Mouse (Mus musculus) forebrain, embryonic 16.5 days (tissue): Measurements from ENCODE around the gene Trp53i13. TPM values are rescaled to one million over a fixed set of nuclear protein-coding genes. Genes with fewer than 3 reads are reported as not detected.

Experiments
- ATAC-seq: fragments of 200-750 bp; cut with Nextera tagmentation; 2 replicates; pipeline ENCODE4 v1.8.0; 2017; ENCODE audit warnings: mild to moderate bottlenecking, moderate library complexity
- H3K27ac ChIP-seq: fragments of 300-500 bp; sonication (generic); 2 replicates; pipeline ENCODE4 v1.5.1; 2014; ENCODE audit warnings: low read length, control low read depth
- H3K27me3 ChIP-seq: fragments of 300-500 bp; sonication (generic); replicated peaks from 2 replicates; pipeline ENCODE4 v1.6.1; 2014; ENCODE audit warnings: low read length; ENCODE audit not compliant: control insufficient read depth, insufficient read depth
- H3K36me3 ChIP-seq: fragments of 300-500 bp; sonication (generic); 2 replicates; pipeline ENCODE4 v1.6.1; 2014; ENCODE audit not compliant: control insufficient read depth, insufficient read depth
- H3K4me1 ChIP-seq: fragments of 300-500 bp; sonication (generic); replicated peaks from 2 replicates; pipeline ENCODE4 v1.6.1; 2014; ENCODE audit warnings: low read length; ENCODE audit not compliant: control insufficient read depth, insufficient read depth
- H3K4me2 ChIP-seq: fragments of 300-500 bp; sonication (generic); 2 replicates; pipeline ENCODE4 v1.6.1; 2014; ENCODE audit warnings: mild to moderate bottlenecking, low read length, control low read depth
- H3K4me3 ChIP-seq: fragments of 300-500 bp; sonication (generic); replicated peaks from 2 replicates; pipeline ENCODE4 v1.5.1; 2014; ENCODE audit warnings: mild to moderate bottlenecking, low read length, control low read depth
- H3K9ac ChIP-seq: fragments of 300-500 bp; sonication (generic); replicated peaks from 2 replicates; pipeline ENCODE4 v1.6.1; 2014; ENCODE audit warnings: low read depth, low read length, control low read depth
- H3K9me3 ChIP-seq: fragments of 300-500 bp; sonication (generic); 2 replicates; pipeline ENCODE4 v1.6.1; 2016; ENCODE audit warnings: low read length; ENCODE audit not compliant: control insufficient read depth
- WGBS: fragments of 180-500 bp; shearing (Covaris S2); extraction: QIAGEN DNeasy Blood & Tissue Kit; methylation state at CpG from one replicate; pipeline ENCODE4 v1.1.7; 2014; 5-methylcytosine and 5-hydroxymethylcytosine counted together
- polyA plus RNA-seq: library from polyadenylated mRNA; unstranded; fragments of >200 nt; fragmentation: Nextera tagmentation; extraction: Ambion mirVana; gene quantifications from 2 replicates; pipeline ENCODE4 v1.2.1, GENCODE M21; 2015

Gene Trp53i13
- polyA plus RNA-seq, 1 experiment from 2014 or later = 14.9 TPM

DNA sequence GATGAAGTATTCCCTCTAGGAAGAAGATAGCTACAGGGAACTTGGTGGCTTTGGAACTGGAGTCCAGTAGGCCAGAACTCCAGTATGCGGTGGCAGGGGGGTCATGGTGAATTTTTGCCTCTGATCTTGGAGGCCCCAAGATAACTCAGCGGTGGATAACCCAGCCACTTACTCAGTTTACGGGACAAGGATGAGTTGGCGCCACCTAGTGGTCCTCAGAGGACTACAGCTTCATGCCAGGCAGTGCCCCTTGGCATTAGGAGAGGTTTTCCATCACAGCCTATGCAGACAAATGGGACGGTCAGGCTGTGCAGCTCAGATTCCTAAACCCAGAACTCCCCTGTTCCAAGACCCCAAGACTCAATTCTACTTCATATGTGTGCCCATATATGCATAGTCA, 14.4 kb downstream of the Trp53i13 start:
- H3K9me3 ChIP-seq = no peaks in the 10 kb centered on the region
- WGBS = 21% methylated on average over 5 of the region's 5 CpGs
- H3K36me3 ChIP-seq = peaks cover 18% of the 10 kb centered on the region
- no peak overlapping the region for H3K27ac ChIP-seq
- H3K4me3 ChIP-seq = no peak overlapping the region
- ATAC-seq = peak; percentile 52; the same call in 1 of the 2 replicates
- no peaks in the 10 kb centered on the region for H3K27me3 ChIP-seq
- peaks cover 11% of the 10 kb centered on the region for H3K4me1 ChIP-seq
- no peak overlapping the region for H3K4me2 ChIP-seq
- no peak overlapping the region for H3K9ac ChIP-seq

DNA sequence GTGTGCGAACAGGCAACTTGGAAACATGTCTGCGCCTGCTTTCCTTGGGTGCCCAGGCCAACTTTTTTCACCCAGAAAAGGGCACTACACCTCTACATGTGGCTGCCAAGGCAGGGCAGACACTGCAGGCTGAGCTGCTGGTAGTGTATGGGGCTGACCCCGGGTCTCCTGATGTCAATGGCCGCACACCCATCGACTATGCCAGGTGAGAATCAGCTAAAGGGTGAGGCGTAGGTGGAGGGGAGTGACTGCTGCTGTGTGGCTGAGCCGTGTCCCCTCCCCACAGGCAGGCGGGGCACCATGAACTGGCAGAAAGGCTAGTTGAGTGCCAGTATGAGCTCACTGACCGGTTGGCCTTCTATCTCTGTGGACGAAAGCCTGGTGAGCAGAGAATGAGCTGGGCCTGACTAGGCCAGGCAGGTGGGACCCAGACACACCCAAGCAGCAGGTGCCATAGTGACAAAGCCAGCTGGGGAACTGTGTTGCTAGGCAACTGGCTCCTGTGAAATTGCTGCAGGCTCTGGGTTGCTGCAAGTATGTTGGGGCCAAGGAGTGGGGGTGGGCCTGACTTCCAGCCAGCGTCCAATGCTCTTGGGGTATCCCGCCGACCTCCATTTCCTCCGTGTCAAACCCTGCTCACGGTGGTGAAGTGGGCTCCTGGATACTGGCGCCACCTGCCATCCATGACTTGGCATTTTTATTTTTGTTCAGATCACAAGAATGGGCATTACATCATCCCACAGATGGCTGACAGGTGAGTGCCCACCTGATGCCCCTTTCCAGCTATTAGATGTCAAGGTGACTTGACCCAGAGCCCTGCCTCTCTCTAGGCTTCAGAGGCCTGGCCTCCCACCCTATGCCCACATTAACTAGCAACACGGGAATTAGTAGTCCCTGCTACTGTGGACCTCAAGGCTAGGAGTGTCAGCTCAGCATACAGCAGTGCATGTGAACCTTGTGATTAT, 15.1 kb downstream of the Trp53i13 start:
- H3K36me3 ChIP-seq = peaks cover 14% of the 10 kb centered on the region
- 77% methylated on average over 17 of the region's 17 CpGs for WGBS
- H3K9me3 ChIP-seq = no peaks in the 10 kb centered on the region
- no peak overlapping the region for H3K9ac ChIP-seq
- peaks cover 13% of the 10 kb centered on the region for H3K4me1 ChIP-seq
- H3K27ac ChIP-seq = no peak overlapping the region
- H3K27me3 ChIP-seq = no peaks in the 10 kb centered on the region
- H3K4me2 ChIP-seq = no peak overlapping the region
- ATAC-seq = no peak
- H3K4me3 ChIP-seq = no peak overlapping the region

DNA sequence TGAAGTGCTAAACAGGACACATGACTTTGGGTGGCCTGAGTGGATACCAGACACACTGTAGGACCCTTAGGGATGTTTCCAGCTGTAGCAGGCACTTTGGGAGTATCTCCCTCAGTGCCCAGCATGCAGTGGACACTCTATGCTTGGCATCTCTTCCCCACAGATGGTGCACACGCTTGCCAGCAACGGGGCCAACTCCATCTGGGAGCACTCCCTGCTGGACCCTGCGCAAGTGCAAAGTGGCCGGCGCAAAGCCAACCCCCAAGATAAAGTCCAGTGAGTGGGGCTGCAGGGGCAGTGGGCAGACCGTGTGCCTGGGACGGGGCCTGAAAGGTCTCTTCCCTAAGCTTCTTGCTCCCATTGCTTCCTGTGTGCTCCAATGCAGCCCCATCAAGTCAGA, 16.4 kb downstream of the Trp53i13 start:
- H3K27ac ChIP-seq = no peak overlapping the region
- no peaks in the 10 kb centered on the region for H3K9me3 ChIP-seq
- no peak overlapping the region for H3K4me3 ChIP-seq
- H3K9ac ChIP-seq = no peak overlapping the region
- no peaks in the 10 kb centered on the region for H3K27me3 ChIP-seq
- peaks cover 10% of the 10 kb centered on the region for H3K36me3 ChIP-seq
- H3K4me1 ChIP-seq = peaks cover 25% of the 10 kb centered on the region
- WGBS = 83% methylated on average over 7 of the region's 7 CpGs
- H3K4me2 ChIP-seq = no peak overlapping the region
- no peak for ATAC-seq

DNA sequence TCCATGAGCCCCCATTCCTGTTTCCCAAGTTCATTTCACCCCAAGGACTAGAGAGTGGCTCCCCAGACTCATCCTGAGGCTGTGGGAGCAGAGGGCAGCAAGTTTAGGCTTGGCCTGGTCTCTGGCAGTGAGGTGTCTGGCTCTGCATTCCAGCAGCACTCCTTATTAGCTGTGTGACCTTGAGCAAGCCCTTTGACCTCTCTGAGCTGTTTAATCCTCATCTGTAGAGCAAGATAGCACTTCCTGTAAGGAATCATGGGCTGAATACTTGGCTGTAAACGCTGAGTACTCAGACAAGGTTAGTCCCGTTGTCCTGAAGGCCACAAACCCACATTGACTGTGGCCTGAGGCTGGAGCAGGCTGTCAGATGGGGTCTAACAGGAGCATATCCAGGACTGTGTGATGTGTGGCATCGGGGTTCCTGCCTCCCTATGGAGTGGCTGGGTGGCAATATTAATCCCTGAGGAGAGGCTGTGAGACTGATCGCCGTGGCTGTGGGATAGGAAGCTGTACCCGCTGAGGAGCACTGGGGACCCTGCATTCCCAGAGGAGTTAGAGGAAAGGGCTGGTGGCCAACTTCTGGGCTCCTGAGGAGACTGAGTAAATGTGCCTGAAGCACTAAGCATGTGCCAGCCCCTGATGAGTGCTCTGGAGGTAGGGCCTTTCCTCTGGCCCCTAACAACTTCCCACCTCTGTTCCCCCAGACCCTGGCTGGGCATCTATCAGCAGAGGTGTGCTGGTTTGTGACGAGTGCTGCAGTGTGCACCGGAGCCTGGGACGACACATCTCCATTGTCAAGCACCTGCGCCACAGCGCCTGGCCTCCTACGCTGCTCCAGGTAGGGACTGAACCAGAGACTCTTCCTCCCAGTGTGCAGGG, 17.3 kb downstream of the Trp53i13 start:
- no peak overlapping the region for H3K4me3 ChIP-seq
- H3K27me3 ChIP-seq = no peaks in the 10 kb centered on the region
- peaks cover 29% of the 10 kb centered on the region for H3K4me1 ChIP-seq
- H3K9me3 ChIP-seq = no peaks in the 10 kb centered on the region
- 72% methylated on average over 12 of the region's 12 CpGs for WGBS
- peaks cover 9% of the 10 kb centered on the region for H3K36me3 ChIP-seq
- no peak for ATAC-seq
- H3K4me2 ChIP-seq = no peak overlapping the region
- H3K9ac ChIP-seq = no peak overlapping the region
- no peak overlapping the region for H3K27ac ChIP-seq

DNA sequence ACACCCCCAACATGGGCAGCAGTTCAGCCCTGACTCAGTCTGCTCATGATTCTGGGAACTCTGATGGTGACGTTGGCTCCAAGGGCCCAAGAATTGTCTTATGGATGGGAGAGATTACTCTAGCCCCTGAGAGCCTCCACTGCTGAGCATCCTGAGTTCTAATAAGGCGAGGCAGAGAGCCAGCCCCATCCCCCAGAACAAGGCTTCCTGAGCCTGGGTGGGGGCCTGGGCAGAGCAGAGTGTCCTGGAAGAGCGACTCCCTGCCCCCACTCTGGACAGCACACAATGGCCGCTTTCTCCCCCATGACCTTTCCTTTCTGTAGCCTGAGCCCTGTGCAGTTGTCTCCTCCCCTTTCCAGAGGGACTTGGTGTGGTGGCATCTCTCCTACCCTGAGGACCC, 17.9 kb downstream of the Trp53i13 start:
- H3K4me2 ChIP-seq = no peak overlapping the region
- peaks cover 29% of the 10 kb centered on the region for H3K4me1 ChIP-seq
- H3K27me3 ChIP-seq = no peaks in the 10 kb centered on the region
- peaks cover 7% of the 10 kb centered on the region for H3K36me3 ChIP-seq
- H3K4me3 ChIP-seq = no peak overlapping the region
- no peak overlapping the region for H3K27ac ChIP-seq
- no peaks in the 10 kb centered on the region for H3K9me3 ChIP-seq
- WGBS = 44% methylated on average over 4 of the region's 4 CpGs
- no peak overlapping the region for H3K9ac ChIP-seq
- ATAC-seq = no peak

DNA sequence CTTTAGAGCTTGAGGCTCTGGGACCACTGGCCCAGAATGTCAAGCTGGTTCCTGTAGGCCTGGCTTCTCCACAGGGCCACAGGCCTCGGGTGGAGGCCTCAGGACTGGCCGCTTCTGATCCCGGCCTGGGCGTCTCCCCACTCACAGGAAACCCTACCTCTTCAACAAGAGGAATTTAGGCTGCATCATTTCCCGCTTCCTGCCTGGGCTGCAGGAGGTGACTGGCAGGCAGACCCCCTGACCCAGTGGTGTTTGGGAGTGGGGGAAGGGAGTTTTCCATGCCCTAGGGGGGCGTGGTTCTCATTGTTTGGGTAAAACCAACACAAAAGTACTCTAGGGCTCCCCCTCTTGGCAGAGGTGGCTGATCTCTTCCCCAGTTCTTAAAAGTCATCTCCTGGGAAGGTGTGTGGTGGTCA, 18.4 kb downstream of the Trp53i13 start:
- H3K36me3 ChIP-seq = peaks cover 7% of the 10 kb centered on the region
- no peak for ATAC-seq
- no peak overlapping the region for H3K4me2 ChIP-seq
- H3K9me3 ChIP-seq = no peaks in the 10 kb centered on the region
- no peaks in the 10 kb centered on the region for H3K27me3 ChIP-seq
- H3K27ac ChIP-seq = peak overlapping the region; percentile 8; the same call in 1 of the 2 replicates
- no peak overlapping the region for H3K4me3 ChIP-seq
- H3K9ac ChIP-seq = no peak overlapping the region
- 31% methylated on average over 6 of the region's 6 CpGs for WGBS
- H3K4me1 ChIP-seq = peaks cover 34% of the 10 kb centered on the region

DNA sequence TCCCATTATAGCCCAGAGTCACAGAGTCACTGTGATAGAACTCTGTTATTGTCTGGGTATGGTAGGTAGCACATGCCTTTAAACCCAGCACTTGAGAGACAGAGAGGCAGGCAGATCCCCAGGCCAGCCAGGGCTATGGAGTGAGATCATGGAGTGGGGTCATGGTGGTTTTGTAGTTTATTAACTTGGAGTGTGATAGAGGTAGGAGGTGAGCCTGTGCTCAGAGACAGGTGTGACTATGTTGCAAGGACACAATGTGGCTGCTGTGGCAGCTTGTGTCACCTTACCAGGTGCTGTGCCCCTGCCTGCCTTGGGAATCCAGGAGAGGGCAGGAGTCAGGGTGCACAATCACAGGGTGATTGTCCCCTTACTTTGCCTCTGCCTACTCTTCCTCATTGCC, 20.3 kb downstream of the Trp53i13 start:
- H3K4me3 ChIP-seq = no peak overlapping the region
- no peaks in the 10 kb centered on the region for H3K9me3 ChIP-seq
- ATAC-seq = no peak
- 0 out of 2 replicates have a peak overlapping the region, but pooled peaks have one; percentile 7 for H3K9ac ChIP-seq
- H3K27ac ChIP-seq = no peak overlapping the region
- peaks cover 3% of the 10 kb centered on the region for H3K36me3 ChIP-seq
- H3K4me2 ChIP-seq = no peak overlapping the region
- peaks cover 44% of the 10 kb centered on the region for H3K4me1 ChIP-seq
- H3K27me3 ChIP-seq = no peaks in the 10 kb centered on the region

DNA sequence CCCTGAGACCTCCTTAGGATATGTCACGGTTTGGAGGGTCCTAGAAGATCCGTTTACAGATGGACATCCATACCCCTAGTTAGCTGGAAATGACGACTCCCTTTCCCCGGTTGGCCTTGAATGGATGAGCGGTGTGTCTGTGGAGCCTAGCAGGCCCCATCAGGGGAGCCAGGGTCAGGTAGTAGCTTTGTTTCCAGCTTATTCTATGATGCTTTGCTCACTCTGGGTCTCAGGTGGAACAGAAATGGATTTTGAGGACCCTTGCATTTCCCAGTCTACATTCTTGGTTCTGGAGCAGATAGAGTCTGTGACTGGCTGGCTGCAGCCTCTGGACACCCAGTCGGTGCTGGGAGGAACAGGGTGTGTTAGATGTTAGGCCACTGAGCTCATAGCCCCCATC, 21.0 kb downstream of the Trp53i13 start:
- WGBS = 78% methylated on average over 6 of the region's 6 CpGs
- Histone ChIP-seq H3K4me1 (peaks cover 47% of the 10 kb centered on the region), H3K27ac (no peak overlapping the region)

DNA sequence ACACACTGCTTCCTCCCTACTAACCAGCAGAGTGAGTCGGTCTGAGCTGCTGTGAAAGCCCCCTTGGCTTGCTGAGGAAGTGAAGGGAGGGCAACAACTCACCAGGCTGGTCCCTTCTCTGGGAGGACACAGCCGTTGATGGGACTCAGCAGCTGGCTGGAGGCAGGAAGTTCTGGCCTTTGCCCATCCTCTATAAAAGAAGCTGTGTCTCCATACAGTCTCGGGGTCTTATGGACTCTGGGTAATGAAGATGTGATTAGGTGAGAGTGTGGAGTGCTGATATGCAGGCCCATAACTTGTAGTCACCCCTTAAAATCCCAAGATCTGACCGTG, 21.5 kb downstream of the Trp53i13 start:
- Histone ChIP-seq H3K27ac (peak overlapping the region; percentile 78), H3K9me3 (no peaks in the 10 kb centered on the region), H3K27me3 (no peaks in the 10 kb centered on the region), H3K9ac (peak overlapping the region; percentile 88), H3K4me2 (peak overlapping the region; percentile 73), H3K4me3 (peak overlapping the region; percentile 71), H3K4me1 (peaks cover 47% of the 10 kb centered on the region), H3K36me3 (no peaks in the 10 kb centered on the region)
- whole genome bisulfite sequencing = 35% methylated on average over 4 of the region's 4 CpGs
- ATAC-seq = no peak

More for the DNA sequence above, 21.0 kb downstream of the Trp53i13 start:
- no peaks in the 10 kb centered on the region for H3K9me3 ChIP-seq
- H3K4me2 ChIP-seq = peak overlapping the region; percentile 73
- no peak overlapping the region; the same call in 1 of the 2 replicates for H3K9ac ChIP-seq
- H3K27me3 ChIP-seq = no peaks in the 10 kb centered on the region
- ATAC-seq = no peak
- no peak overlapping the region for H3K4me3 ChIP-seq
- H3K36me3 ChIP-seq = no peaks in the 10 kb centered on the region
